Mouse (Mus musculus) frontal cortex, adult (tissue): ENCODE data around the gene Lrrc8d.

ENCODE experiments used
- ATAC-seq: cut with Nextera tagmentation; 2 replicates; pipeline ENCODE4 v1.9.2; 2017; ENCODE audit warnings: mild to moderate bottlenecking, moderate library complexity, mixed read lengths; ENCODE audit not compliant: low TSS enrichment

Gene Lrrc8d

DNA sequence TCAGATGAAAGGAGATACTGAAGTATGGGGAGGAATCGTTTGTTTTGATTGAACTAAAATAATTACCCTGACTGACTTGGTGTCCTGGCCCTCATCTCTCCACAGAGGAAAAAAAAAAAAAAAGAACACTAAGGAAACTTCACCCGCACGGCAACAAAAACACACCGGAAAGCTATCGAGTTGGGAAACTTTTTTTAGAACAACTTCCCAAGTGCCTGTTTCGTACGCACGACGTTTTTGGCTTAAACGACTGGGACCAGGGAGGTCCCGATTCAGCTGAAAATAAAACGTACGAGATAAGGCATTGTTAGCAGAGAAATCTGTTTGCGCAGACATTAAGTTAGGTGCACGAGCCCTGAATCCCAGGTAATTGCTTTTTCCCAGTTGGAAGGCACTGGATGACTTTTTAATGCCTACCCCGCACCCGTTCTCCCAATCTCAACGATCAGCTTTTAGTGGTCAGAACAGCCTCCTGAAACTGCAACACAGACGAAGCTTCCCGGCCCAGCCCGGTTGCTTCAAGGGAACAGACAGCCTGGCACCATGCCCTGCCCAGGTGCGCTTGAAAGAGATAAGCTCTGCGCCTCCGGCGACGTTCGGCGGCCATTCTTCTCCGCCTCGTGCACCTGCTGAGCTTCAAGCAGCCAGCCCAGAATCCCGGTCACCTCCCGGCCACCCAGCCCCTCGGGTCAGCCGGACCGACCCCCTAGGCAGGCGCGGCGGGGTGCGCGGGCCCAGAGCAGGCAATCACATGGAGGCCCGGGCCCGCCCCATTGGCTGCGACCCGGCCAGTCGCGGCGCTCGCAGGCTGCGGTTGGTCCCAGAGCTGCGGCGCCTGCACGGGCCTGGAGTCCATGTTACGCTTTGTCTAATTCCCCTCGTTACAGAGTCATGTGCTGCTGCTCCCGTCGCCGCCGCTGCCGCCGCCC lies at the start of gene Lrrc8d:
Gene Lrrc8d, plus strand, starts transcription at position 829 of the 929 bp plus-strand sequence.
- ATAC-seq: peak; percentile 91

DNA sequence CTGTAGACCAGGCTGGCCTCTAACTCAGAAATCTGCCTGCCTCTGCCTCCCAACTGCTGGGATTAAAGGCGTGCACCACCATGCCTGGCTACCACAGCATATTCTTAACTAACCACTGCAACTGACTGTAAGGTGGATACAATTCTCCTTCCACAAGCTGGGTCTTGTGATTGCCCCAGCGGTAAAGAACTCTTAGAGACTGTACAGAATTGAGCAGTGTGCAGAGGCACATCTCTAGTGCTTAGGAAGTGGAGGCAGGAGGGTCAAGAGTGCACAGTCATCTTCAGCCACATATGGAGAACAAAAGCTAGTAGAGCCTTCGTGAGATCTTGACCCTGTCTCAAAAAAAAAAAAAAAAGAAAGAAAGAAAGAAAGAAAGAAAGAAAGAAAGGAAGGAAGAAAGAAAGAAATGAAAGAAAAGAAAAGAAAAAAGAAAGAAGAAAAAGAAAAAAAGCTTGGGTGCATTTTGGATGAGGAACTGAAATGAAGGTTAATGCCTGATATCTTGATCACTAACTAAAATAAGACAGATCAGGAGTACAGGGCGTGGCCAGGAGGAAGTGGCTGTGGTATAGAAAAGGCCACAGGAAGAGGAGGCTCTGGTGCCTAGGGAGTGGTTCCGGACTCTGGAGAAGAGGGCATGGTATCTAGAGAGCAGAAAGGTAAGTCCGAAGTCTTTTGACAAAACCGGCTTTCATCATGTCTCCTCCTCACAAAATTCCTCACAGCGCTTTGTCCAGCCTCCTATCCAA lies 48.9 kb upstream of the Lrrc8d start:
- ATAC-seq: no peak

DNA sequence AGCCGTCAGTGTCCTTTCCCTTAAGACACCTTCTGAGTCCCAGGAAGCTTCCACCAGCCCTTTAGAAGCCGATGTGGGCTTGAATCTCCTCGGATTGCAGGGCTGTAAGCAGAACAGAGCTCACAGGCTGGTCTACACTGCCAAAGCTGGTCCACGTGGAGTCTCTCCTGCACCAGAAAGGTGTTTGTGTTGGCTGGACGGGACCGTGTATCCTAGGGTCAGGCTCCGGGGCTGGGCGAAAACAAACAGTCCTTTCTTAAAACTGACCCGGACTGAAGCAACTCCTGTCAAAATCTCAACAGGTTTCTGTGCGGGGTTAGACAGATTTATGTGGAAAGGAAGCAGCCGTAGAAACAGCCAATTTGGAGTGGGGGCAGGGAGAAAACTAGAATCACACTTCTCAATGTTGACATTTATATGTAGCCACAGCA lies 48.2 kb upstream of the Lrrc8d start:
- no peak for ATAC-seq

DNA sequence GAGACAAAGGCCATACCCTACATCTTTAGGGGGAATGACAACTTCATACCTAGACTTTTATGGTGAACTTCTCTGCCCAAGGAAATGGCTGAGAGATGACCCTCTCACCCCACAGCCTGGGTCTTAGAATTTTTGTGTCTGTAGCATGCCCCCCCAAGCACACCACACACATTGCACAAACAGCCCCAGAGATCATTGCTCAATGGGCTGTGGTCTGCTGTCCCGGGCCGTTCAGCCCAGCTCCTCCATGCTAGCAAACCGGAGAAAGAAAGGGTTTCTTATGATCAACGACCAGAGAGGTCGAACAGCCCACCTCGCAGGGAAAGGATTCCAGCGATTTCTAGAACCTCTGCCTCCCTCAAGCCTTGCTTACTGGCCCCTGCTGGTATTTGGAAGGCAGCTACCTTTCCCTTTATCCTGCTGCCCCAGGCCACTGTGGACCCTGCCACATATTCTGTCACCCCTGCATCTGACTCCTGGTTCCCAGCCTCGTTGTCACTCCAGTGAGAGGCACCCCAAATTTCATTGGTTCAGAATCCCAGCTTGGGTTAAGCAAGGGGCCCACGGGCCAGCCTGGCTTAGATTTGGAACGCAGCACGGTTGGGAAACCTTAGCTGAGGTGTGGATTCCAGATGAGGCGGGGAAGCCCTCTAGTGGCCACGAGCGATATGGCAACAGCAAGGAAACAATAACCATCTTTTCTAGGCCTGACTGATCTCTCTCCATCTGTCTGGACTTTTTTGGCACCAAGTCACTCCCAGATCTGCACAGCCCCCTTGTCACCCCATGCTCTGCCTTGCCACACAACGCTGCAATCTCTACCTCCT lies 45.3 kb upstream of the Lrrc8d start:
- ATAC-seq: peak; percentile 90

DNA sequence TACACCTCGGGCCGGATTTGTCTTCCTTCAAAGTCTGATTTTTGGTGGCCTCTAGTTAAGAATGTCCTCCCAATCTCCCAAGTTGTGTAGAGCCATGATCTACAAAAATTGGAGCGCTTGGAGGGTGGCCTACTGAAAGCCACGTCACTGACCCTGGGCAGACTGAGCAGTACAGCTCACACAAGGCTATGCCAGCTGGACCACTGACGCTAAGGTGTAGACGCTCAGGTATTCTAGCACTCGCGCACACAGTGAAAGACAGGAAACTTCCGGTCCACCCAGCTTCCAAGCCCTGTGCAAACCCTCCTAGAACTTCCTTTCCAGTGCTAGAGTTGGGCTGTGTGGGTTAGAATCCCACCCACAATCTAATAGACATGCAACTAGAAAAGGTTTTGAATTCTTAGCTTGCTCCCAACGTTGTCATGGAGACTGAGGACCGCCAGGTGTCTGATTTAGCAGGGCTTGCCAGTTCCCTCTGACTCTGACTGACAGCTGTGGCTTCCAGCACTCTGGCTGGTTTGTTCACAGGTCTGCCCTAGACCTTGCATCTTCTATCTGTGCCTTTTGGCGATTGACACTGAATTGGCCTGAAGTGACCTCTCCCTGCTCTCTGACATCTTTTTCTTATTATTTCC lies 44.6 kb upstream of the Lrrc8d start:
- 0 out of 2 replicates have a peak, but pooled peaks have one; percentile 45 for ATAC-seq

DNA sequence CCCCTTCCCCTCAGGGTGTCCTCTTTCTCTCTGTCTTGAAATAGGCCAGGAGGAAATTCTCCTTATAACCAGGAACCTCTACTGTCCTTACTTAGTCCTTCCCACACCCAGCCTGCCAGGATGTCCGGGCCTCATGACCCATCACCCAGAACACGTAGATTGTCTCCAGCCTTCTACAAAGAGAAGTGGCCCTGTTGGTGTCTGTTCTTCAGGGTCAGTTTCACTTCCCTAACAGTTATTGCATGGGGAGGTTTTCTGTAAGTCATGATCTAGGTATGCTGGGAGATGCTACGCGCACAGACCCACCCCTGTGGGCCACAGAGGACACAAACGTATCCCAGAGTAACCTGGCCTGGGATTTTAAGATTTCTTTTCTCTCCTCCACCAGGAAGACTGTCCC lies 37.9 kb upstream of the Lrrc8d start:
- no peak for ATAC-seq

DNA sequence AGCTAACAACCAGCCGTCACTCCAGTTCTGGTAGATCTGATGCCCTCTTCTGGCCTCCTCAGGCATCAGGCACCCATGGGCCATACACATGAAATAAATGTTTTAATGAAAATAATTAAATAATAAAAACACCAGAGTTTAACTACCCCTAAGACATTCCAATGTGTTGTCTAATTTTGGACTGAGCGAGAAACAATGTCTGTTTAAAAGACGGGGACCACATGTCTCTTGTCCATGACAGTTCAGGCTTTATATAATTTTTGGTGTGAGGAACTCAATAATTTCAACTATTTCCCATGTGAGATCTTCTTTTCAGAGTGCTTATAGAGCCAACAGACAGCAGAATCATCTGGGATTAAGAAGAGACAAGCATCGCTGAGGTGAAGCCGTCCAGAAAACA lies 32.8 kb upstream of the Lrrc8d start:
- no peak for ATAC-seq

DNA sequence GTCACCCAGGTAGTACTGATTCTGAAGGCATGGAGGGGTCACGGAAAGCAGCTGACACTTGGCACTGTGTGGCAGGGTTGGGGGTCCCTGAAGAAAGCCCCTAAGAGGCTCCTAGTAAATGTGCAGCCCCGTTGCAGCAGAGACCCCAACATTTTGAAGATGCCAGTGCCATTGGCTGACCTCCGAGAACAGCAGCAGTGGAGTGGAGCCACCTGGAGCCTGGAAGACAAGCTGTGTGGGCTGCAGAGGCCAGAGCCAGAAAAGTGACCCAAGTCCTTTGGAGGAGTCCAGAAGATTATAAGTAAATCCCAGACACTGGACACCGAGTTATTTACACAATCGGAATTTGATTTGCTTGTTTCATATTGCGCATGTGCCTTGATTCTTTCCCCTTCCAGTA lies 32.4 kb upstream of the Lrrc8d start:
- ATAC-seq: no peak

DNA sequence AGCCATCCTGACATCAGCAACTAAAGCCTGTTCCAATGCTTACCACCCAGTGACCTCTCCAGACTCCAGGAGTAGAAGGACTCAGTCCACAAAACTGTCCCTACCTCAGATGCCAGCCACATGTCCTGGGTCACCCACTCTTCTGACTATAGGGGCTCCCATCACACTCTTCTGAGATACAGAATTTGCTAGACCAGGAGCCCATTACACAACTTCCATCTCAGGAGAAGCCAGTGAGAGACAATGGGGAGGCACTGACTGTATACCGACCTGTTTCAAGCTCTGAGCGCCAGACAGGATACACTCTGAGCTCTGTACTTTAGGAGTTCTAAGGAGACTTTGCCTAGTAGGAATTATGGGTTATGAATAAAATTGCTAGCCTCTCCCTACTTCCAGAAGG lies 30.7 kb upstream of the Lrrc8d start:
- no peak for ATAC-seq

DNA sequence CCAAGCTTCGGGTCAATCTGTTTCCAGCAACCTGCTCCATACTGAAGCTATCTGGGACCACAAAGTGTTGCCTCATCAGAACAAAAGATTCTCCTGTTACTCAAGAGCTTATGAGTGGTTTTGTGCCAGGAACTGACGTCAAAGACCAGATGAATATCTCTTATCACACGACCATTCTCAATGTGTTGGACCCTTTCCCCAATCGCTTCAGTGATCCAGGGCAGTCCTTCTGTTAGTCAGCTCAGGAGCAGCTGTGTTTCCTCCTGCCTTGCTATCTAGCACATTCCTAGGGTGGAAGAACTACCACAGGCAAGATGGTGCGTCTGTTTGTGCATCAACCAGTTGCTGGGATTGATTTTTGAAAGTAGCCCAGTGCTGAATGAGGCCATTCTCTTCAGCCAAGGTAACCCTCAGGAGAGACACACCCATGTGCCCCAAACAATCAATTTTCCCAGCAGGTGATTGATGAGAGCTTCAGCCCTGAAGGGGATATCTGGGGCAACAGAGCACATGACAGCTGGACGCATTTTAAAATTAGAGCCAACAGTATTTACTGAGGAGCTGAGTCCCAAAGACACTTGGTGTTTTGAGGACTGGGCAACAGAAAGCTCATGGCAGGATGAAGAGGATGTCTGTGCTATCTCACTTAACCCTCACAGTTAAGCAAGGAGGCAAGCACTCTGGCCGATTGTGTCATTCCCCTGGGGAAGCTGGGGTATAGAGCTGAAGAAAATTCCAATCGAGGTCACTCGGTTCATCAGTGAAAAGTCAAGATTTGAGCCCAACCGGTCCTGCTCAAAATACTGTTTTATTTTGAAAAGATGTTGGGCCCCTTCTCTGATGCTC lies 30.0 kb upstream of the Lrrc8d start:
- no peak for ATAC-seq

DNA sequence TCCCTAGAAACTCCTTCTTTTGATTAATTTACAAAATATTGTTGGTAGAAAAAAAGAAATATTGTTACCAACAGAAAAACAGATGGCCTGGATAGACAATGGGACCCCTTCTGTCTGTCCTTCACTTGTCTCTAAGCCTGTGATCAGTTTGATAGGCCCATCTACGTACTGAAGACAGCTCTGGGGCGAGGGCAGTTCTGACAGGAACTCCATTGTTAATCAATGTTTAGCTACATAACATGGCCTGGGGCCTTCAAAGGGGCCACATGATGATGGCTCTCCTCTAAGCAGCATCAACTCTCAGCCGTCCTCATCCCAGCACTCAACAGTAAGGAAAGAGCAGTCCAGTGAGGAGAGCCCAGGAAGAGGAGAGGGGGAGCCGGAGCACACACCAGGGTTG lies 27.4 kb upstream of the Lrrc8d start:
- ATAC-seq: no peak

DNA sequence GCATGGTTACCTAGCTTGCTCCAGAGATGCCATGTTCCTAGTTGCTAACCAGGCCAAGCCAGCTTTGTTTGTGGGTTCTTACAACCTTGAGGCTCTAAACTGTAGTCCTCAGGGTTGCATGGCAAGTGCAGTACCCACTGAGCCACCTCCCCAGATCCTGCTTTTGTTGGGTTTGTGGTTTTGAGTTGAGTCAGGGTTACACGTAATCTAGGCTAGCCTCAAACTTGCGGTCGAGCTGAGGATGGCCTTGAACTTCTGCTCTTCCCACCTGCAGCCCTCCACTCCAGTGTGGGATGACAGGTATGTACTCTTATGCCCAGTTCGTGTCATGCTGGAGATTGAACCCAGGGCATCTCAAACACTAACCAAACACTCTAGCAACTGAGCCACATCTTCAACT lies 24.3 kb upstream of the Lrrc8d start:
- no peak for ATAC-seq

DNA sequence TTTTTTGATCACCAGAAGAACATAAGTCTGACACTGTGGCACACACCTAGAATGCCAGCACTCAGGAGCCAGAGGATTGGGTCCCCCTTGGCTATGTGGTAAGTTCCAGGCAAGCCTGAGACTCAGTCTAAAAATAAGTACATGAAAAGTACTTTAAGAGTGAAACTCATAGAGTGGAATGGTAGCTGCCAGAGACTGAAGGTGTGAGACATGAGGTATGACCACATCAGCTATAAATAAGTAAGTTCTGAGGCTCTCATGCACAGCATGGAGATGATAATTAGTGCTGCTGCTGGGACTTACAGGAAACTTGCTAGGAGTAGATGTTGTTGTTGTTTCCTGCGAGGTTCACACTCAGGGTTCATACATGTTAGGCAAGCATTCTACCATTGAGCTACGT lies 22.7 kb upstream of the Lrrc8d start:
- peak; percentile 64 for ATAC-seq

DNA sequence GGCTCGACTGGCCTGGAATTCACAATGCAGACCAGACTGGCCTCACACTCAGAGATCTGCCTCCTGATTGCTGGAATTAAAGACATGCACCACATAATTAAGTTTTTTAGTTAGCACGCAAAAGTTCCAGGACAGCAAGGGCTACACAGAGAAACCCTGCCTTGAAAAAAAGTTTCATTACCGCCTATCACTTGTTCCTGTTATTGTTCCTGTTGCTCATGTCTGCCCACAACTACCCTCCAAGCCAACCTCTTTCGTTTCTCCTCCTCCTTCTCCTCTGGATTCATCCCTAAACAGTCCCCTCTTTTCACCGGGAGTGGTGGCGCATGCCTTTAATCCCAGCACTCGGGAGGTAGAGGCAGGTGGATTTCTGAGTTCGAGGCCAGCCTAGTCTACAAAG lies 21.5 kb upstream of the Lrrc8d start:
- ATAC-seq: no peak

DNA sequence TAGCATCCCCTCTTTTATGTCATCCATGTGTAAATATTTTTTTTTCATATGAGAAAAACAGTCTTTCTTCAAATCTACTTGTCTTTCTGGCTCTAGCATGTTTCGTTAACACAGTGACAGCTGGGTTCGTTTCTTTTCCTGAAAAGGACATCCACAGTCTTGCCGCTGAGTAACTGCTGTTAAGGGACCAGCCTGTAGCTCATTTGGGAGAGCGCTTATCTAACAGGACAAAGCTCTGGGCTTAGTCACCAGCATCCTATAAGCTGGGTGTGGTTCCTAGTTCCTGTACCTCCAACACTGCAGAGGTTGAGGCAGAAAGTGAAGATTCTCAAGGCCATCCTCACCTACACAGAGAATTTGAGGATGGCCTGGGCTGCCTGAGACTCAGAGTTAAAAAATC lies 20.5 kb upstream of the Lrrc8d start:
- ATAC-seq: peak; percentile 88

DNA sequence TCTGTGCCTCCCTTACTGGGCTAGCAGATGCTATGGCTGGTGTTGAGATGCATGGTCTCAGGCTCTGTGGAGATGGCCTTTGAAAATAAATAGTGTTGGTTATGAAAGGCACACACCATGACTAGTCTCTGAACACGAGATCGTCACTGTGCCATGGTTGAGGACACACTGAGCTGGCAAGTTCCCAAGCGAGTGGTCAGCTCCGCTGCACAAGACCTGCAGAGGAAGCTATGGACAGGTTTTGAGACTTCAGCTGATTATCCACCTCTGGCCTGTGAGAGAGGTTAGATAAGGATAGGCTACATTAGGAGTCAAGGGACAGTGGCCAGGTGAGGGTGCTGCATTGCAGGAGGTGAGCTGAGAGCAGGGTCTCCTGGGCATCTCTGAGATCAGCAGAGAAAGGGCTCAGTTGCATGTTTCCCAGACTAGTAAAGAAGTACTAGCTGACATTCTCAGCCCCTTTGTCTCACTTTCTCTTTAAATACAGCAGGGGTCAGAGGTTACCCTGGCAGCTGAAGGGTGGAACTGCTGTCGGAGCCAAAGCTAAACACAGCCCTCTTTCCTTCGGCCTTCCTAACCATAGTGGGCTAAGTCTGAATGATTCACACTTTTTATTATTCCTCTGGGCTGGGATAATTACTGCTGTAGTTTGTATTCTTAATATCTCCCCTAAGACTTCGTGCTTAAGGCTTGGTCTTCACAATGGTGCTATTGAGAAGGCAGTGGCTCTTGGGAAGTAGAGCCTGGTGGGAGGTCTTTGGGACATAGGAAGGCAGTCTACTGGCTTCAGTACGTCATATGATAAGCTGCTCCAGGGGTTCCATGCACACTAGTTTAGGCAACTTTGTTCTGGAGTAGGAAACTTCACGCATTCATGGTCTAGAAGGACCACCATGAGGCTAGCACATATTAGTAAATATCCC lies 19.6 kb upstream of the Lrrc8d start:
- ATAC-seq: no peak

DNA sequence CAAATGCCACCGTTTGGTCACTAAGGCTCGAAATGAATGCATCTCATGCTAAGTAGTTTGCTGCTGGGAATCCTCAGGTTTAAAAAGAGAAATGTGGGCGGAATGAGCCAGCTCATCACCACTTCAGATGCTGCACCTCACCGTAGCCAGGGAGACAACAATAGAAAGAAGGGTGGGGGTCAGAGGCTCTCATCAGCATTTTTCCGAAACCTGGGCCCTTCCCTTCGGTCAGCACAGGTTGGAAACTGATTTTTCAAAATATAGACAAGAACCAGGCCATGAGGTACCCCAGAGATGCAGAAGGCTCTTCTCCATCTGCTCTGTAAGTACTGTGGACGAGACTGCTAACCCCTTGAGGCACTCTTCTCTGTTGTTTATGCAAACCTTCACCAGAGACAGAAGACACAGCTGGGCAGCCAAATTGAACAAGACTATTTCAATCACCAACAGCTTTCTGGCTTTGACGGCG lies 17.6 kb upstream of the Lrrc8d start:
- peak; percentile 68 for ATAC-seq

DNA sequence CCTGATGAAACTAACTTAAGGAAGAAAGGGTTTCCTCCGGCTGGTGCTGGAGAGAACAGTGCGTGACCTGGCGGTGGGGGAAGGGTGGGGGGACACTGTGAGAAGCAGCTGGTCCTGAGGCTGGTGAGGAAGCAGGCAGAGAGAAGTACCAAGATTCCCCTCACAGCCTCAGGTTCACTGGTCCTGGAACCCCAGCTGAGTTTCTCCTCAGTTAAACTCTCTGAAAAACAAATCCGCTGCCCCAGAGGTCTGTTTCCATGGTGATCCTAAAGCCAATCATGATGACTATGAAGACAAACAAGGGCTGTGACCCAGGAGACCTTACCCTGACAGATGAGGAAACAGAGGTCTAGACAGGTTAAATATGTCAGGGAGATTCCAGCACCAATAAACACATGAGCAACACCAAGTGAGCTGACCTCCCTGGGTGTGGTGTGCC lies 15.8 kb upstream of the Lrrc8d start:
- ATAC-seq: no peak

DNA sequence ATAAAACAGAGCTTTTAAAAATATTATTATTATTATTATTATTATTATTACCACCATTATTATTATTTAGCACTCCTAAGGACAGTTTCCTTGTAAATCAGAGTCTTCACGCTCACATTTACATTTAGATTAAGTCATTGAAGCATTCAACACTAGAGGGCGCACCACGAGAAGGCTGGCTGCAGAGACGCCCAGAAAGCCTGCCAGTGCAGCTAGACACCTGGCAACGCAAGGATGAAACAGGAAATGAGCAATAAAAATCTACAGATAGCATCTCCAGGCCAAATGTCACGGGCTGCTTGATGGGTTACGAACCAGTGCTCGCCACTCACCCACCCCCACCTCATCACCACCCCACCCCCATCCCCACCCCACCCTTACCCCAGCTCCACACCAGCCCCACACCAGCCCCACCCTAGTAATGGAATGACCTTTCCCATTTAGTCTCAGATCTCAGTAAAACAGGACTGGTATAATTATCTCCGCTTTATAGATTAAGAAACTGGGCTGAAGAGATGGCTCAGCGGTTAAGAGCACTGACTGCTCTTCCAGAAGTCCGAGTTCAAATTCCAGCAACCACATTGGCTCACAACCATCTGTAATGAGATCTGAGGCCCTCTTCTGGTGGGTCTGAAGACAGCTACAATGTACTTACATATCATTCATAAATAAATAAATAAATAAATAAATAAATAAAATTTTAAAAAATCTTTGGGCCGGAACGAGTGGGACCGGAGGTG lies 14.7 kb upstream of the Lrrc8d start:
- peak; percentile 69; the same call in 1 of the 2 replicates for ATAC-seq
